8 mouse cellular contexts compared by ENCODE assay signal in genomic region chr2:14641040-14641439, GRCm38 (mm10). TPM values are rescaled to one million over a fixed set of nuclear protein-coding genes. Genes with fewer than 3 reads are reported as not detected.
DNase-seq lines count a peak whose midpoint lies in the region; ATAC-seq and TF ChIP-seq lines count a peak whose summit lies in the region.

No protein-coding gene starts in this region.

- peaks cover 5% of the 10 kb centered on the region for H3K4me1 ChIP-seq in kidney, embryonic 16.5 days (ENCODE audit: insufficient read depth, low read length)
- H3K4me1 ChIP-seq in heart, embryonic 10.5 days: peaks cover 37% of the 10 kb centered on the region

- no peak for ATAC-seq in kidney, embryonic 16.5 days (ENCODE audit: low FRiP score, low TSS enrichment)

- WGBS in kidney, embryonic 16.5 days: 57% methylated on average over 2 of the region's 2 CpGs
- 15% methylated on average over 2 of the region's 2 CpGs for WGBS in heart, embryonic 10.5 days

- no peaks in the 10 kb centered on the region for H3K36me3 ChIP-seq in kidney, embryonic 16.5 days (ENCODE audit: insufficient read depth, low read length)
- no peaks in the 10 kb centered on the region for H3K36me3 ChIP-seq in heart, embryonic 10.5 days
- H3K36me3 ChIP-seq in myocyte (ENCODE audit: control insufficient read depth, insufficient read depth): no peaks in the 10 kb centered on the region

- no peak overlapping the region for H3K9ac ChIP-seq in kidney, embryonic 16.5 days (replicated peaks; ENCODE audit: low read length)

- no peak overlapping the region for H3ac ChIP-seq in myocyte (ENCODE audit: control insufficient read depth, insufficient read length)

- H3K4me2 ChIP-seq in kidney, embryonic 16.5 days (replicated peaks; ENCODE audit: low read depth, low read length): no peak overlapping the region
- peak overlapping the region; percentile 40 for H3K4me2 ChIP-seq in myocyte (ENCODE audit: low read depth)

- no peak overlapping the region for H3K4me3 ChIP-seq in kidney, embryonic 16.5 days (ENCODE audit: low read length)
- H3K4me3 ChIP-seq in heart, embryonic 10.5 days: peak overlapping the region; percentile 15
- H3K4me3 ChIP-seq in myocyte: no peak overlapping the region

- no peaks in the 10 kb centered on the region for H3K27me3 ChIP-seq in kidney, embryonic 16.5 days (ENCODE audit: insufficient read depth, low read length)
- H3K27me3 ChIP-seq in heart, embryonic 10.5 days (ENCODE audit: insufficient read depth, poor library complexity, severe bottlenecking): no peaks in the 10 kb centered on the region
- H3K27me3 ChIP-seq in myocyte (ENCODE audit: control insufficient read depth, insufficient read depth, insufficient read length): no peaks in the 10 kb centered on the region

- no peaks in the 10 kb centered on the region for H3K9me3 ChIP-seq in kidney, embryonic 16.5 days (ENCODE audit: low read length)
- no peaks in the 10 kb centered on the region for H3K9me3 ChIP-seq in heart, embryonic 10.5 days

- no peaks in the 10 kb centered on the region for H3K79me2 ChIP-seq in myocyte (ENCODE audit: control insufficient read depth, insufficient read depth)

- H3K27ac ChIP-seq in kidney, embryonic 16.5 days (ENCODE audit: low read length): no peak overlapping the region
- H3K27ac ChIP-seq in heart, embryonic 10.5 days: peak overlapping the region; percentile 83

- peak; percentile 10 for DNase-seq in kidney, postnatal 10 days
- peak; percentile 16 for DNase-seq in cerebellum, adult 9-10 months
- DNase-seq in heart, embryonic 10.5 days (ENCODE audit: low spot score): peak; percentile 80
- DNase-seq in embryo, embryonic 10.5 days (ENCODE audit: low spot score): no peak
- DNase-seq in layer of hippocampus, postnatal 10 days (ENCODE audit: low spot score in 2 of 2): no peak
- no peak for DNase-seq in yolk sac, embryonic 10.5 days (ENCODE audit: low spot score)

- TF ChIP-seq POLR2A in myocyte (IDR thresholded peaks at IDR 0.05; ENCODE audit: insufficient read length, low read depth): no peak

TF ChIP-seq in myocyte, 11 proteins besides CTCF, POLR2A, EP300 and RAD21:
- TF ChIP-seq MYOD1 (IDR thresholded peaks at IDR 0.05; ENCODE audit: control insufficient read depth in 1 of 3, insufficient read length in 2 of 3, low read depth in 2 of 3) (no peak), CEBPB (IDR thresholded peaks at IDR 0.05; ENCODE audit: insufficient read depth, poor library complexity, severe bottlenecking) (no peak), TCF3 (IDR thresholded peaks at IDR 0.05; ENCODE audit: insufficient read length, low read depth) (no peak)

RNA-seq across cellular contexts. Expression of gene Cacnb2, which starts 38.2 kb away (rescaled TPM):
- polyA plus RNA-seq in kidney, embryonic 16.5 days (2015; fragmentation: Nextera tagmentation; extraction: Ambion mirVana): 1.7 and 2.0 TPM in 2 replicates
- polyA plus RNA-seq in heart, embryonic 10.5 days (2016; fragmentation: Nextera tagmentation; extraction: Ambion mirVana): 8.3 and 11.3 TPM in 2 replicates
- polyA plus RNA-seq in myocyte (2012; fragmentation: generic; extraction: Trizol): 0.85 TPM
- total RNA-seq in layer of hippocampus, postnatal 10 days (2021): 10 to 100 TPM; 54.6 to 59.3 TPM

Comparison
In these comparisons a context has a peak if more than half of its experiments do, and no peak if none do; other contexts are left out.
1. DNase-seq: peak in kidney, postnatal 10 days (single experiment), cerebellum, adult 9-10 months (single experiment) and heart, embryonic 10.5 days (single experiment); none in embryo, embryonic 10.5 days (single experiment), layer of hippocampus, postnatal 10 days (0 of 2) and yolk sac, embryonic 10.5 days (single experiment).